Mouse (Mus musculus) gastrocnemius, postnatal 4 days (tissue): ENCODE measurements at regions not wholly inside any gene's neighbourhood (a gene's known extent, or its start where the extent isn't known, plus 50 kb on each side); places are given as distances from the start of the nearest gene placed in this dataset.
A peak's percentile ranks its signal among the peaks of the same experiment; 100 is the strongest.

ENCODE experiments used
- DNase-seq, 2 experiments: peaks; one replicate each; pipeline ENCODE4 v3.0.0; 2021 to 2022; ENCODE audit warnings: low spot score in 2 of 2, mixed read lengths in 2 of 2

DNA sequence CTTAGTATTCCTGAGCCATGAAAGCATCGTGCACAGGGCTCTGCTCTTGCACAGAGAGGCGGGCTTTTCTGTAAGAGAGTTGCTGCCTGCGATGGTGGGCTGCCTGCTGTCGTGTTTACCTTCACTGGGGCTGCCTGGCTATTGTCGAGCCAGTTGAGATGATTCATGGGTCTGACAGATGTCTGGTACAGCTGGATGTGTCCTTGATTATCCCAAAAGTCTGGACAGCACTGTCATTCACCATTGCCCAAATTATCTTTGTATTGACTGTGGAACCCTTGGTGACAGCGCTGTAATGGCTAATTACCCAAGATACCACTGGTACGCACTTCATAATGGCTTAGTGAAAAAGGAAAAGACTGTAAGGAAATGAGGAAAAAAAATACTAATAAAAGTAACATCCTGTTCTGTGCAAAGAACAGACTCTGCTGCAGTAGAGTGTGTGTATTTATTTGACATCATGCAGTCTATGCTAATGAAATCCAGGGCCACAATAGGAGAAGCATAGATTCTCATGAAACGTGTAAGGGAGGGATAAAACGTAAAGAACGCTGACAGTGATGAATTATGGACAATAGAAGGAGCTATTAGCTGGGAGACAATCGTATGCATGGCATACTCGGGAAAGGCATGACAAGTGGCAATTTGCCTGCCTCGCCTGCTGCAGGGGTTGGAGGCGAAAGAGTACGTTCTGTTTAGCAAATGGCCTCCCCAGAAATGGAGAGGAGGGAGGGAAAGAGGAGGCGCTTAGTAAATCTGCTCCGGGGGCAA lies 208.2 kb upstream of the Atp5g3 start:
- DNase-seq: no peak

GRCm38 (mm10) chr2:74106472-74106871 lies 195.3 kb upstream of the Atp5g3 start:
- DNase-seq: no peak

- DNase-seq: no peak
Measured at GRCm38 (mm10) chr2:74099671-74100372, 188.7 kb upstream of the Atp5g3 start.

DNA sequence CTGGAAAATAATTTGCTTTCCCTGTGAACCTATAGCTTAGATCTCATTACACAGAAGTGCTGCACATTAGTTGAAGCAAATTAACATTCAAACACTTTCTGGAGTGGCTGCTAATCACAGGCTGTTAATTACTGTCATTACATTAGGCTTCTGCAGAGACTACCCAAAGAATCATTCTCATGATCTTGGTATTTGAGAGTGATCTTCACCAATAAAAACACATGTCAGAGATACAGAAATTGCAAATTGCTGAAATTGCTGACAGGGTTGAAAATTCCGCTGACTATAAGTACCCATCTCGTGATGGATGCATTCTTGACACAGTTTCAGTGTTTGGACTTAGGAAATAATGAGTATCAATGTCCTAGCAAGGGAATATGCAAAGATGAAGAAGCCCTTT lies 185.7 kb upstream of the Atp5g3 start:
- DNase-seq: no peak

DNA sequence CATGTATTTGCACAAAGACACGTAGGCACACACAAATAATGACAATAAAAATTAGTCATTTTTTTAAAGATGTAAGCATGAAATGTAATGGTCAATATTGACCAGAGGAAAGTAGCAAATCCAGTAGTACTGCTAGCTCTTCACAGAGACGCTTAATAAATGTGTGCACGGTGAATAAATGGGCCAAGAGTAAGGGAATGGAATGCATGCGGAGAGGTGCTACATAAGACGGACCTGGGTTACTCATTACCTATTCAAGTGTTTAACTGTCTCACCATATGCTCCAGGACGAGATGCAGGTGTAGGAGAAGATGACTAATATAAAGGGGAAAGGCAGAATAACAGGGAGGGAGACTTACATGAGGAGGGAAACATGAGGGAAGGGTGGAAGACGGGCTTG lies 182.4 kb upstream of the Atp5g3 start:
- DNase-seq: no peak

GRCm38 (mm10) chr2:74087375-74087774 lies 176.2 kb upstream of the Atp5g3 start:
- DNase-seq: no peak

DNA sequence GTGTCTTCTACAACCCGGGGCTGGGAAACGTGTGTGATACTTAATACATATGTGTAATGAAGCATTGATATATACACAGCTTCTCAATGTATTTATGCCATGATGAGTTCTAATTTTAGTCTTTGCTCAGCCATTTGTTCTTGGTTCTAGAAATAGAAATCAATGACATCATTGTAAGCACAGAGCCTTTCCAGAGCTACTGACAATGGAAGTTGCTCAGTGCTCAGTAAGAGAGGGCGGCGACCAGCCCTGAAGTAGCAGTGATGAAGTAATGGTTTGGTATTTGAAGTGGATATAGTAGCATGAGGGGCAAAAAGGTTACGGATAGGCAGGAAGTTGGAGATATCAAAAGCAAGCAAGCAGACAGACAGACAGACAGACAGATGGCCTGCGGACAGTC lies 173.8 kb upstream of the Atp5g3 start:
- DNase-seq: no peak

GRCm38 (mm10) chr2:74076774-74077173 lies 165.6 kb upstream of the Atp5g3 start:
- DNase-seq: no peak

GRCm38 (mm10) chr2:74075566-74075965 lies 164.4 kb upstream of the Atp5g3 start:
- no peak for DNase-seq

DNA sequence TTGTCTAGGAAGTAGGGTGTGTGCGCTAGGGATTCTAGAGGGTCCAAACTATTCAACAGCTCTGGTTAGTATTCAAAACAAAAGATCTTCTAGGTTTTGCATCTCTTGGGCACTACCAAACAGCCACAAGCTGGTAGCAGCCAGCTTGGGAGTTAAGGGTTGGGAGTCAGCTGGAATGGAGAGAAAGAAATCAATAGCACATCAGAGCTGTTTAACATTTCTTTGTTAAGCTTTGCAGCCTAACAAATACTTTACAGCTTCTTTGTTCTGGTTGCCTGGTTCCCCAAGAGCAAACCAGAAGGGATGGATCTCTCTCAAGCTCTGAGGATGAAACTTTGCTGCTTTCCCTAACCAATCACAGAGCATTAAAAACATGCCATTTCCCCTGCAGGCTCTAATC lies 162.3 kb upstream of the Atp5g3 start:
- DNase-seq: no peak

DNA sequence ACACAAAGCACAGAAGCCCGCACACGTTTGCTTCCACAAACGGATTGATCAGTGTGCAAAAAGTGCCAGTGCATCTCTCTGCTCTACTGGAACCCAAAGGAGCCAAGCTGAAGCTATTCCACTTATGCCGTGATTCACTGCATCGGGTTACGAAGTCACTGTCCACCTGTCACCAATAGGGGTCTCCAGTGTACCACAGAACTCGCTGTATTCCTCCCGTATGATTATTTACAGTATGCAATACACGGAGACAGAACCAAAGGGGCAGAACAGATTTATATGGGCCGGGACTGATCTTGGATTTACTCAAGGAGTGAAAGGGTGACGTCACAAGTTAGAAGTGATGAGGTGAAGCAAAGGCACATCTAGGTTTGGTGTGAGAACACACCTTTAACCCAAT lies 155.5 kb upstream of the Atp5g3 start:
- peak in 1 of 2 experiments; percentile 48 for DNase-seq

DNA sequence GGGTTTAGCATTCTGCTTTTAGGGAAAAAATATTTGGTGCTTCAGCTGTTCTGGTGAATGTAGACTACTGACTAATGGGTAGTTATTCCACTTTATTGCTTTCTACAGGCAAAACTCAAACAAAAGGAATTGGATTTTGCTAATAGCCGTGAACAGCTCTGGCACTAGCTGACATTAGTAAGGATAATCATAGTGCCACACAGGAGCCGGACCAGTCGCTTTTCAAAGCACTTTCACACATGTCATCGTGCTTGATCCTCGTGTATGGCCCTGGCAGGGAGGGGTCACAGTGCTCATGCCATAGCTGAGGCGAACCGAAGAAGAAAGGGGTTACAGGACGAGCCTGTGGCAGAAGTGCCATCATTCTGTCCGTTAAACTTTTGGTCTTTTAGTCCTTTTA lies 153.2 kb upstream of the Atp5g3 start:
- DNase-seq: no peak

GRCm38 (mm10) chr2:74063777-74064176 lies 152.7 kb upstream of the Atp5g3 start:
- peak in 1 of 2 experiments; percentile 37 for DNase-seq

GRCm38 (mm10) chr2:74063302-74063701 lies 152.2 kb upstream of the Atp5g3 start:
- no peak for DNase-seq

DNA sequence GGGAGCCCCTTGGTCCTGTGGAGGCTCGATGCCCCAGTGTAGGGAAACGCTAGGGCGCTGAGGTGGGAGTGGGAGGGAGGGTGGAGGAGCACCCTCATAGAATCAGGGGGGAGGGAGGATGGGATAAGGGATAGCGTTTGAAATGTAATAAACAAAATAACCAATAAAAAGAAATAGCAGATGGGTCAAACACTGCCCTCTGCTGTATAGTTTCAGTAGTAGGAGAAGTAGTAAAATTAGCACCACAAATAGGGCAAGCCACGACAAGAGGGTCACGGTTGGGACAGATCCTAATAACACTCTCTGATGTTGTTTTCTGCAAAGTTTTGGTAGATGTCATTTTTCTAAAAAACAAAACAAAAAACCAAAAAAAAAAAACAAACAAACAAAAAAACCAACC lies 131.3 kb upstream of the Atp5g3 start:
- DNase-seq: no peak

GRCm38 (mm10) chr2:74039580-74039979 lies 128.5 kb upstream of the Atp5g3 start:
- no peak for DNase-seq

GRCm38 (mm10) chr2:74036043-74036442 lies 124.9 kb upstream of the Atp5g3 start:
- no peak for DNase-seq

GRCm38 (mm10) chr2:74032177-74033021 lies 121.3 kb upstream of the Atp5g3 start:
- no peak for DNase-seq

DNA sequence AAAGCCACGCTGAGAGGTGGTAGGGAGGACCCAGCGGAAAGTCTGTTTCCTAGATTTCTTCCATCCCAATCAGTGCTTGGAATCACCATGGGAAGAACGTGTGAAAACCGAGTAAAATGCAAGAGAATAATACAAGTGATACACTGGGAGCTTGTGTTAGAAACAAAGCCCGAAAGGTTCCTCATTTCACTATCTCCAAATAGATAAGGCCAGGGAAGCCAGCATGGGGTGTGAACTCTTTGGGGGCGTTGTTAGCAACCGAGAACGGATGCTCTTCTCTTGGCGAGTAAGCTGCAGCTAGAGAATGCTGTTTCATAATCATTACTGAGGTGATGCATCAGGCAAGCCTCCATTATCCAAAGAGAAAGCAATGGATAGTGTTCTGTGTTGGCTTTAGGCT lies 118.8 kb upstream of the Atp5g3 start:
- DNase-seq: no peak

GRCm38 (mm10) chr2:74027404-74028104 lies 116.4 kb upstream of the Atp5g3 start:
- DNase-seq: peak in 1 of 2 experiments; percentile 60

DNA sequence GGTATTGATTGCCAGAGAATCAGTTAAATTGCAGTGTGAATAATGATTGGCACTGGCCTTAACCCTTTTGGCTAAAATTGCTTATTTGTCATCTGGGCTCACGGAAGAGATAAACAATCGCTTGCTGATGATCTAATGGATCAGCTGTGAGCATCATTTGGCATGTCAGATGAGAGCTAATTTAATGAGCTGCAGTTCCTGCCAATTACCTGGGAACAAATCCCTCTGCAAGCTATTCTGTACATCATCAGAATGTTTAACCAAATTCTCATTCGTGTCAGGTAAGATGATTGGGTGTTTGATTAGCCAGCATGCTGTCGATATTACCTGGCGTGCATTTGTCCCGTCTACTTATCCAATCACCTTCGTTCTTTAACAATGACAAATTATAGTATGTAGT lies 104.0 kb upstream of the Atp5g3 start:
- DNase-seq: no peak
